Mouse (Mus musculus) midbrain, embryonic 15.5 days (tissue): ENCODE measurements at regions not wholly inside any gene's neighbourhood (a gene's known extent, or its start where the extent isn't known, plus 50 kb on each side); places are given as distances from the start of the nearest gene placed in this dataset.
A peak's percentile ranks its signal among the peaks of the same experiment; 100 is the strongest.
"Not testable (repeated sequence)": the region's sequence is repeated elsewhere in the genome, so short reads cannot be mapped to it uniquely, and the experiment has no call there.

Experiments
- ATAC-seq: fragments of 200-750 bp; cut with Nextera tagmentation; replicated peaks from 2 replicates; pipeline ENCODE4 v1.8.0; 2017; ENCODE audit warnings: moderate TSS enrichment
- H3K27ac ChIP-seq: fragments of 300-500 bp; sonication (generic); 2 replicates; pipeline ENCODE4 v1.5.1; 2015; ENCODE audit warnings: mild to moderate bottlenecking, inconsistent platforms
- H3K27me3 ChIP-seq: fragments of 300-500 bp; sonication (generic); replicated peaks from 2 replicates; pipeline ENCODE4 v1.6.1; 2015; ENCODE audit warnings: inconsistent platforms
- H3K36me3 ChIP-seq: fragments of 300-500 bp; sonication (generic); replicated peaks from 2 replicates; pipeline ENCODE4 v1.6.1; 2015; ENCODE audit warnings: inconsistent platforms
- H3K4me1 ChIP-seq: fragments of 300-500 bp; sonication (generic); 2 replicates; pipeline ENCODE4 v1.6.1; 2015; ENCODE audit warnings: inconsistent platforms
- H3K4me2 ChIP-seq: fragments of 300-500 bp; sonication (generic); 2 replicates; pipeline ENCODE4 v1.6.1; 2015; ENCODE audit warnings: inconsistent platforms, mild to moderate bottlenecking, moderate library complexity
- H3K4me3 ChIP-seq: fragments of 300-500 bp; sonication (generic); 2 replicates; pipeline ENCODE4 v1.5.1; 2015; ENCODE audit warnings: mild to moderate bottlenecking, inconsistent platforms
- H3K9ac ChIP-seq: fragments of 300-500 bp; sonication (generic); 2 replicates; pipeline ENCODE4 v1.6.1; 2015; ENCODE audit warnings: mild to moderate bottlenecking, inconsistent platforms
- H3K9me3 ChIP-seq: fragments of 300-500 bp; sonication (generic); 2 replicates; pipeline ENCODE4 v1.6.1; 2016; ENCODE audit warnings: inconsistent platforms
- WGBS: fragments of 180-500 bp; shearing (Covaris S2); methylation state at CpG from one replicate; pipeline ENCODE4 v1.1.7; 2015; ENCODE audit warnings: mixed read lengths; 5-methylcytosine and 5-hydroxymethylcytosine counted together

DNA sequence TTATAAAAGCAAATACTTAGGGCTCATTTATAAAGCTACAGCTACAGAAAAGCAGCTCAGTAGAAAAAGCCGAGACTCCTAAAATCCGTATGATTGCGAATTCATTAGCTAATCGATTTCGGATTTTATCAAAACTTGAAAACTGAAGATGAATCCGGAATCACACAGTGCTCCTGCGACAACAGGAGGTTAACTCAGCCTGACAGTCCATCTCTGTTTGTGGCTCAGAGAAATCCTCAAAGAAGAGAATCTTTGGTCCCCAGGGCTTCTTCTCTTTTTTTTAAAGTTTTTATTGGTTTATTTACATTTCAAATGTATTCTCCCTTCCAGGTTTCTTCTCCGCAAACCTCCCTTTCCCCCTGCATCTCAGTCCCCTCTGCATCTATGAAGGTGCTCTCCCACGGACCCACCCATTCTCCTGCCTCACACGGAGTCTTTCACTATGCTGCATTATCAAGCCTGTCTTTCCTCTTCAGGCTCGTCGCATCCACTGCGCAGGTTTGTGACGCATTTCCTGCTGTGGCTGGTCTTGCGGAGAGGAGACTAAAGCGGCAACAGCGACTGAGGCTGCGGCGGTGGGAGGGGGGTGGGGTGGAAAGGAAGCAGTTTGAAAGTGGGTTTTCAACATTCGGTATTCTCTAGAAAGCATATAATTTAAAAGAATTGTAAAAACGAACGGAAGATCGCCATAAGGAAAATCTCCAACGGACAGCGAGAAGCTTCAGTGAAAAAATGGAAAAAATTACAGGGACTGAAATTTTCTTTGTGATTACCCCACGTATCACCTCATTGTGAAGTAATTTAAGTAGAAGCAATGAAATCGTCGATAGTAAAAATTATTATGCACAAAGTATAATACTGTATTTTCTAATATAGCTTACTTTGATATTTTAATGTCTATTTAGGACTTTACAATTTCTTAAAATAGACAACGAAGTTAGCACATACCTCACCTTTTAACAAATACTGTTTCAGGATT is 482.5 kb upstream of the Snrpn start:
- not testable (repeated sequence) for H3K36me3 ChIP-seq, H3K27me3 ChIP-seq, H3K4me1 ChIP-seq, H3K9me3 ChIP-seq
- Histone ChIP-seq H3K27ac (peak overlapping the region; percentile 79), H3K4me2 (peak overlapping the region; percentile 42), H3K9ac (peak overlapping the region; percentile 27; the same call in 1 of the 2 replicates), H3K4me3 (peak overlapping the region; percentile 33)
- ATAC-seq: peak; percentile 99
- 26% methylated on average over 29 of the region's 29 CpGs for WGBS

- not testable (repeated sequence) for H3K36me3 ChIP-seq, H3K4me3 ChIP-seq, H3K9me3 ChIP-seq, H3K27me3 ChIP-seq, H3K4me2 ChIP-seq, H3K4me1 ChIP-seq, H3K9ac ChIP-seq, H3K27ac ChIP-seq
- 11% methylated on average over 5 of the region's 5 CpGs for WGBS
- ATAC-seq: 0 out of 2 replicates have a peak, but pooled peaks have one; percentile 39
These were observed 477.2 kb upstream of the Snrpn start for GRCm38 (mm10) chr7:60617070-60617674.
